ENCODE assay signal across 13 mouse cellular contexts in genomic region chr10:109136763-109137732, GRCm38 (mm10).
A peak's percentile ranks its signal among the peaks of the same experiment; 100 is the strongest.
DNase-seq lines count a peak whose midpoint lies in the region; ATAC-seq and TF ChIP-seq lines count a peak whose summit lies in the region.
"Had no signal": no experiment of that assay in that cellular context is flagged by ENCODE, and none has a peak within 500 bp of the region (broad histone marks: within the 10 kb centered on the region; RNA-seq: fewer than 3 reads in every experiment).

No protein-coding gene starts in this region.

- H3K4me3 ChIP-seq in kidney, postnatal 0 days (replicated peaks; ENCODE audit: low read depth, low read length): peak overlapping the region; percentile 13; the same call in 1 of the 2 replicates
- no peak overlapping the region for H3K4me3 ChIP-seq in kidney, embryonic 16.5 days (ENCODE audit: low read length)
- peak overlapping the region; percentile 29 to 47 (median 38) for H3K4me3 ChIP-seq in CH12.LX (replicated peaks in 1 of 3; ENCODE audit: low read depth in 2 of 3, low read length in 2 of 3, poor library complexity in 1 of 3)
- peak overlapping the region; percentile 30 for H3K4me3 ChIP-seq in heart, embryonic 15.5 days
- H3K4me3 ChIP-seq: liver, embryonic 15.5 days had no signal

- TF ChIP-seq EP300 in CH12.LX (IDR thresholded peaks at IDR 0.05; ENCODE audit: low read length): no peak

- H3K4me2 ChIP-seq in kidney, postnatal 0 days (ENCODE audit: low read length): peak overlapping the region; percentile 18
- no peak overlapping the region for H3K4me2 ChIP-seq in kidney, embryonic 16.5 days (replicated peaks; ENCODE audit: low read depth, low read length)
- H3K4me2 ChIP-seq in CH12.LX (ENCODE audit: insufficient read depth, low read depth, poor library complexity, severe bottlenecking): peak overlapping the region; percentile 84
- H3K4me2 ChIP-seq in heart, embryonic 15.5 days: peak overlapping the region; percentile 51
- H3K4me2 ChIP-seq: liver, embryonic 15.5 days had no signal

- no peak for TF ChIP-seq POLR2A in CH12.LX (IDR thresholded peaks at IDR 0.05; ENCODE audit: low read depth, low read length)

- no peak overlapping the region for H3K27ac ChIP-seq in kidney, postnatal 0 days
- no peak overlapping the region for H3K27ac ChIP-seq in kidney, embryonic 16.5 days (ENCODE audit: low read length)
- no peak overlapping the region for H3K27ac ChIP-seq in CH12.LX (ENCODE audit: insufficient read depth, low read depth)
- H3K27ac ChIP-seq in heart, embryonic 15.5 days: no peak overlapping the region
- H3K27ac ChIP-seq: liver, embryonic 15.5 days had no signal

- TF ChIP-seq CTCF in kidney, postnatal 0 days (IDR thresholded peaks at IDR 0.05; ENCODE audit: low read depth): no peak
- no peak for TF ChIP-seq CTCF in CH12.LX (conservative IDR thresholded peaks at IDR 0.05 in 1 of 2, IDR thresholded peaks at IDR 0.05 in 1 of 2; ENCODE audit: low read depth in 2 of 2, low read length in 2 of 2)

- dilution Hi-C loops in CH12.LX (cut with MboI; ENCODE audit: extremely low pct_ligation_motif_present, extremely low pct_unique_long_range_greater_than_20kb, low sequenced_read_pairs): no loop called here

- no peaks in the 10 kb centered on the region for H3K36me3 ChIP-seq in kidney, postnatal 0 days (ENCODE audit: insufficient read depth, low read length)
- no peaks in the 10 kb centered on the region for H3K36me3 ChIP-seq in kidney, embryonic 16.5 days (ENCODE audit: insufficient read depth, low read length)
- H3K36me3 ChIP-seq in CH12.LX (replicated peaks in 1 of 2; ENCODE audit: control insufficient read depth in 1 of 2, insufficient read depth in 1 of 2, low read length in 1 of 2): no peaks in the 10 kb centered on the region
- H3K36me3 ChIP-seq in heart, embryonic 15.5 days: no peaks in the 10 kb centered on the region
- H3K36me3 ChIP-seq: liver, embryonic 15.5 days had no signal

- no peak for TF ChIP-seq RAD21 in CH12.LX (IDR thresholded peaks at IDR 0.05; ENCODE audit: low read depth, low read length)

- no peak overlapping the region for H3K9ac ChIP-seq in kidney, postnatal 0 days (ENCODE audit: low read depth, low read length)
- H3K9ac ChIP-seq in kidney, embryonic 16.5 days (replicated peaks; ENCODE audit: low read length): no peak overlapping the region
- peak overlapping the region; percentile 19; the same call in 1 of the 2 replicates for H3K9ac ChIP-seq in CH12.LX (ENCODE audit: insufficient read depth, low read depth)
- no peak overlapping the region for H3K9ac ChIP-seq in heart, embryonic 15.5 days
- H3K9ac ChIP-seq: liver, embryonic 15.5 days had no signal

- WGBS in kidney, postnatal 0 days: 58% methylated on average over 3 of the region's 3 CpGs
- 68% methylated on average over 3 of the region's 3 CpGs for WGBS in kidney, embryonic 16.5 days
- 58% methylated on average over 3 of the region's 3 CpGs for whole genome bisulfite sequencing in heart, embryonic 15.5 days

- peak; percentile 7 for DNase-seq in adrenal gland, adult 2 months
- no peak for DNase-seq in adrenal gland, postnatal 4 days (ENCODE audit: low spot score in 2 of 2)
- DNase-seq in kidney, postnatal 0 days (ENCODE audit: low spot score): no peak
- peak; percentile 40 for DNase-seq in CH12.LX (ENCODE audit: extremely low read depth)
- DNase-seq in thymus, postnatal 10 days (ENCODE audit: low spot score in 2 of 2): no peak
- no peak for DNase-seq in left cerebral cortex, postnatal 4 days
- DNase-seq: cerebellum, adult 11-12 months; gastrocnemius, postnatal 36 days; kidney, adult 8-10 months had no signal

- in situ Hi-C loops in CH12.LX (cut with MboI; ENCODE audit: low pct_ligation_motif_present, low pct_unique_long_range_greater_than_20kb, low sequenced_read_pairs): no loop called here

- no peaks in the 10 kb centered on the region for H3K27me3 ChIP-seq in kidney, postnatal 0 days (ENCODE audit: insufficient read depth, low read length)
- no peaks in the 10 kb centered on the region for H3K27me3 ChIP-seq in kidney, embryonic 16.5 days (ENCODE audit: insufficient read depth, low read length)
- no peaks in the 10 kb centered on the region for H3K27me3 ChIP-seq in CH12.LX (replicated peaks)
- no peaks in the 10 kb centered on the region for H3K27me3 ChIP-seq in heart, embryonic 15.5 days
- H3K27me3 ChIP-seq: liver, embryonic 15.5 days had no signal

- no peaks in the 10 kb centered on the region for H3K9me3 ChIP-seq in kidney, postnatal 0 days (replicated peaks; ENCODE audit: low read length)
- no peaks in the 10 kb centered on the region for H3K9me3 ChIP-seq in kidney, embryonic 16.5 days (ENCODE audit: low read length)
- H3K9me3 ChIP-seq in CH12.LX (replicated peaks; ENCODE audit: low read length): no peaks in the 10 kb centered on the region
- no peaks in the 10 kb centered on the region for H3K9me3 ChIP-seq in heart, embryonic 15.5 days (replicated peaks)
- H3K9me3 ChIP-seq: liver, embryonic 15.5 days had no signal

- H3K79me2 ChIP-seq in CH12.LX (replicated peaks; ENCODE audit: control insufficient read depth, extremely low read depth, insufficient read depth, poor library complexity, severe bottlenecking): no peaks in the 10 kb centered on the region

- no peaks in the 10 kb centered on the region for H3K4me1 ChIP-seq in kidney, postnatal 0 days (replicated peaks; ENCODE audit: insufficient read depth, low read length)
- H3K4me1 ChIP-seq in kidney, embryonic 16.5 days (ENCODE audit: insufficient read depth, low read length): no peaks in the 10 kb centered on the region
- peaks cover 0 to 5% of the 10 kb centered on the region in 2 experiments; a peak in 1 of 4 replicates for H3K4me1 ChIP-seq in CH12.LX (ENCODE audit: control insufficient read depth in 1 of 2, insufficient read depth in 2 of 2)
- no peaks in the 10 kb centered on the region for H3K4me1 ChIP-seq in heart, embryonic 15.5 days (replicated peaks)
- H3K4me1 ChIP-seq: liver, embryonic 15.5 days had no signal

- no peak for ATAC-seq in kidney, postnatal 0 days (replicated peaks; ENCODE audit: low FRiP score, low read depth)
- ATAC-seq in kidney, embryonic 16.5 days (ENCODE audit: low FRiP score, low TSS enrichment): no peak
- no peak for ATAC-seq in heart, embryonic 15.5 days (replicated peaks; ENCODE audit: insufficient number of reproducible peaks, insufficient read depth, low FRiP score, low read depth)
- ATAC-seq: activated CD4-positive, CD25-positive, alpha-beta regulatory T cell, adult 4 months had no signal

- intact Hi-C loops in left cerebral cortex, postnatal 4 days (cut with DNase I): no loop called here

TF ChIP-seq in CH12.LX, 34 proteins besides CTCF, POLR2A, EP300 and RAD21:
- TF ChIP-seq USF2 (conservative IDR thresholded peaks at IDR 0.05; ENCODE audit: low read depth, low read length) (no peak), IRF4 (IDR thresholded peaks at IDR 0.05; ENCODE audit: low read depth, low read length) (0 out of 2 replicates have a peak, but pooled peaks have one; percentile 28)

Comparison
In these comparisons a context has a peak if more than half of its experiments do, and no peak if none do; other contexts are left out.
1. DNase-seq: peak in adrenal gland, adult 2 months (single experiment) and CH12.LX (single experiment); none in adrenal gland, postnatal 4 days (0 of 2), kidney, postnatal 0 days (single experiment), thymus, postnatal 10 days (0 of 2) and left cerebral cortex, postnatal 4 days (single experiment).